Mouse (Mus musculus): ENCODE measurements around the gene Csrp2. TPM values are rescaled to one million over a fixed set of nuclear protein-coding genes. Genes with fewer than 3 reads are reported as not detected.
A peak's percentile ranks its signal among the peaks of the same experiment; 100 is the strongest.

Csrp2 gene
- polyA plus RNA-seq, 1 experiment from 2014 or later: 273 TPM

DNA sequence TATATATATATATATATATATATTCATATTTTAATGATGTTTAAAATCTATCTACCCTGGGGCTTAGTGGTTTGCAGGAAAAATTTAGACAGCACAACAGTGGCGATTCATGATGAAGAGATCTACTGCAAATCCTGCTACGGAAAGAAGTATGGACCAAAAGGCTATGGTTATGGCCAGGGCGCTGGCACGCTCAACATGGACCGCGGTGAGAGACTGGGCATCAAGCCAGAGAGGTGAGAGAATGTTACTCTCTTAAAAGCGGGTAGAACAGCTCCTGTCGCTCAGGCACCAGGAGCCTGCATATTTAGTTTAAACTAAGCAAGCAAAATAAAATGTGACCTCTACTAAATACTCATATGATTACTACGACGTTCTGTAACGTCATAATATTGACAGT, 15.5 kb downstream of the Csrp2 start:
- no peak overlapping the region for H3K4me2 ChIP-seq (replicated peaks)

DNA sequence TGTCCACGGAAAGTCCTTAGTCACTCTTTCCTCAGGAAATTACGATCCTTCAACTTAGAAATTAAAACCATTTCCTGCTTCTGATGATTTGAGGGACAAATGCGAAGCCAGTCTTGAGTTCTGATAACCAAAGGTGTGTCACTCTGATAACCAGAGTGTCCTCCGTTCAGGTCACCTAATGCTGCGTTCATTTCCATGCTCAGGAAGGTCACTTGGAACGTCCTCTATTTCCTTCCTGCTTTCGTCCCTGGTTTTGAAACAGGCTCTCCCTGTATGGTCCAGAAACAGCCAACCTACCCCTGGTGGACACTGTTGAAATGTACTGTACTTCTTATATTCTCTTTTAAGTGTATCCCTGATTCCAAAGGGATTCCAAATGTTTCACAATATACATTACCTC, 16.1 kb downstream of the Csrp2 start:
- Histone ChIP-seq H3K27me3 (replicated peaks) (no peaks in the 10 kb centered on the region), H3K36me3 (peaks cover 5% of the 10 kb centered on the region; the same call in 1 of the 2 replicates), H3K4me3 (replicated peaks) (no peak overlapping the region), H3K9me3 (no peaks in the 10 kb centered on the region), H3K4me1 (replicated peaks) (no peaks in the 10 kb centered on the region), H3K4me2 (replicated peaks) (no peak overlapping the region), H3K27ac (no peak overlapping the region), H3K9ac (no peak overlapping the region)
- no peak for ATAC-seq
- WGBS: 68% methylated on average over 7 of the region's 7 CpGs

More for the DNA sequence above, 15.5 kb downstream of the Csrp2 start:
- Histone ChIP-seq H3K27me3 (replicated peaks) (no peaks in the 10 kb centered on the region), H3K9me3 (no peaks in the 10 kb centered on the region), H3K27ac (no peak overlapping the region), H3K36me3 (peaks cover 4% of the 10 kb centered on the region; the same call in 1 of the 2 replicates), H3K9ac (no peak overlapping the region), H3K4me3 (replicated peaks) (no peak overlapping the region), H3K4me1 (replicated peaks) (no peaks in the 10 kb centered on the region)
- 84% methylated on average over 11 of the region's 11 CpGs for WGBS
- no peak for ATAC-seq

DNA sequence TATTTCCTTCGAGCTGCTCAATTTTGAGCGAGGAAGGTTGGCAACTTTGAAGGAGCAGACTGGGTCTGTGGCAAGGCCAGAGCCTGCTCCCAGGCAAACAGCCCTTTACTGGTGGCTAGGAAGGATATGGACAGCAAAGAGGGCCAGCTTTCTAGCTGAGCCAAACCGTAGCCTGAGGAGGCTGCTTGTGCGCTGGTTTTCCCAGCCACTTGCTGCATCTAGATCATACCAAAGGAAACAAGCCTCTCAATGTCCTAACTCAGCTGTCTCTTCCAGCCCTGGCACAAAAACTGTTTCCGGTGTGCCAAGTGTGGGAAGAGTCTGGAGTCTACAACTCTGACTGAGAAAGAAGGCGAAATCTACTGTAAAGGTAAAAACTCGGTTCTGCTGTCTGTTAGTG, 18.8 kb downstream of the Csrp2 start:
- Histone ChIP-seq H3K9ac (no peak overlapping the region), H3K4me1 (replicated peaks) (no peaks in the 10 kb centered on the region), H3K27ac (0 out of 2 replicates have a peak overlapping the region, but pooled peaks have one; percentile 9), H3K9me3 (no peaks in the 10 kb centered on the region), H3K27me3 (replicated peaks) (no peaks in the 10 kb centered on the region), H3K4me3 (replicated peaks) (no peak overlapping the region), H3K36me3 (peaks cover 10% of the 10 kb centered on the region; the same call in 1 of the 2 replicates), H3K4me2 (replicated peaks) (no peak overlapping the region)
- no peak for ATAC-seq
- WGBS: 91% methylated on average over 7 of the region's 7 CpGs

DNA sequence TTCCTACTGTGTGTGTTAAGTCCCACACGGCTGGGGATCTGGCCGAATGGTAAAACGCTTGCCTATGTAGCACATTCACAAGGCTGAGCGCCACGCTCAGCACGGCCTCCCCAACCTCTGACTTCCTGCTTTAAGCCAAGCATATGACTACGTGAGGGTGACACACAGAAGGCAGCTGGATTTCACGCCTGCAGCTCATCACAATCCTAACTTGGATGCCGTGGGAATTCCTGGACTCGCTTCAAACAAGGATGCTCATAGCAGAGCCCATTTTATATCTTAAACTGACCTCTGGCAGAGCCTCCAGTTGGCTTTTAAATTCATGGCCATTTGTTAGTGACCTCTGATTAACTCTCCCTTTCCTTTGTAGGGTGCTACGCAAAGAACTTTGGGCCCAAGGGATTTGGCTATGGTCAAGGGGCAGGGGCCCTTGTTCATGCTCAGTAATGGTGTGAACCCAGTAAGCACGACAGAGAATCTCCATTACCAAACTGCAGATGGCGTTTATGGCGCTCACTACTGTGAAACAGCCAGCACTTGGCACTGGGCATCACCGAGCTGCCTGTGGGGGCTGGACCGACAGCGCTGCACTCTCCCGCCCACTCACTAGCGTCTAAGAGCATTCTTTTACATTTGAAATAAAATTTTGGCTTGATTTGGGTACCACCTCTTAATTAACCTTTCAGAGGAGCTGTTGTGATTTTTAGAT, 19.4 kb downstream of the Csrp2 start:
- ATAC-seq: no peak

DNA sequence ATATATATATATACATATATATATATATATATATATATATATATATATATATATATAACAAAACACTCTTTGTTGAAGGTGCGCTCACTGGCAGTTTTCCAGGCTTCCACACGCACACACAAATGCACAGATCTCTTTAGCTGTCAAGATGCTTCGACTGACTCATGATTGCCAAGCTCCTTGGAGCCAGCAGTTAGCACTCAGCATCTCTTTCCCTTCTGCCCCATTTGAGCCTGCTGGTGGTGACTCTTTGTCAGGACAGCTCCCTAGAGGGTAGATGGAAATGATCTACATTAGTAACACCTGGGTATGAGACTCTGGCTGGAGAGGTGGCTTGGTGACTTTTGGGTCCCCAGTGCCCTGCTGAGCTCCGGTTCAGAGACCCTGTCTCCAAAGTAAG, 20.1 kb downstream of the Csrp2 start:
- WGBS: 66% methylated on average over 4 of the region's 4 CpGs
- no peaks in the 10 kb centered on the region for H3K27me3 ChIP-seq (replicated peaks)
- ATAC-seq: no peak
- no peak overlapping the region for H3K4me2 ChIP-seq (replicated peaks)
- H3K9me3 ChIP-seq: no peaks in the 10 kb centered on the region
- H3K4me1 ChIP-seq (replicated peaks): no peaks in the 10 kb centered on the region
- H3K9ac ChIP-seq: no peak overlapping the region
- peaks cover 13% of the 10 kb centered on the region; the same call in 1 of the 2 replicates for H3K36me3 ChIP-seq
- H3K4me3 ChIP-seq (replicated peaks): no peak overlapping the region
- H3K27ac ChIP-seq: no peak overlapping the region

More for the DNA sequence above, 19.4 kb downstream of the Csrp2 start:
- 82% methylated on average over 19 of the region's 19 CpGs for WGBS
- H3K27me3 ChIP-seq (replicated peaks): no peaks in the 10 kb centered on the region
- peaks cover 10% of the 10 kb centered on the region; the same call in 1 of the 2 replicates for H3K36me3 ChIP-seq
- H3K4me2 ChIP-seq (replicated peaks): no peak overlapping the region
- no peaks in the 10 kb centered on the region for H3K9me3 ChIP-seq
- H3K4me3 ChIP-seq (replicated peaks): no peak overlapping the region
- 0 out of 2 replicates have a peak overlapping the region, but pooled peaks have one; percentile 9 for H3K27ac ChIP-seq
- no peak overlapping the region for H3K9ac ChIP-seq
- H3K4me1 ChIP-seq (replicated peaks): no peaks in the 10 kb centered on the region

DNA sequence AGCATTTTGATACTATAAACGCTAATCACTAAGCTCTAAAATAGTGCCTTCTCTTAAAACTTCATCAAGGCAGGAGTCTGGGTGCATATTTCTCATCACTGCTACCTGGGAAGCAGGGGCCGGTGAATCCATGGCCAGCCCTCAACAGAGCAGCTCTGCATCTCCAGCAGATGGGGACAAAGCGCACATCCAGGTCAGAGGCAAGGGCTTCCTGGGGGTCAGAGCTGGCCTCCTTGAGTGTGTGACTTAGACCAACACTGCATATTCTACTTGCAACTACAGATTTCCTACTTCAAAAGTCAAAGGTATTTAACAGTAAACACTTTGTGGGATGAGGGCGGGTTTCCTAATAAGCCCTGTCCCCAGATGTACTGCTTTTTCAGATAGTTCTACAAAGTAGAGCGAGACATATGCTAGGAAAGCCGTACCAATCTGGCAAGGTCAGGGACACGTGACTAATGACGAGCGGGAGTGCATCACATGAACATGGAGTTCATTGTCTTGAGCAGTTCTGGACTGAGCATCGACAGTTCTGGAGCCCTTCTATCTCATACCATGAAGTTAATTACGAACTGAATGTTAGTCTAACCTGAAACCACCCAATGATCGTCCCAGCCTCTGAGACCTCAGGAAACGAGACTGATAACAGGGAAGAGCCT, 21.3 kb downstream of the Csrp2 start:
- Histone ChIP-seq H3K36me3 (peaks cover 16% of the 10 kb centered on the region; the same call in 1 of the 2 replicates), H3K27ac (no peak overlapping the region), H3K27me3 (replicated peaks) (no peaks in the 10 kb centered on the region), H3K9ac (no peak overlapping the region), H3K4me2 (replicated peaks) (no peak overlapping the region), H3K9me3 (no peaks in the 10 kb centered on the region), H3K4me1 (replicated peaks) (no peaks in the 10 kb centered on the region), H3K4me3 (replicated peaks) (no peak overlapping the region)
- no peak for ATAC-seq
- WGBS: 87% methylated on average over 13 of the region's 13 CpGs

DNA sequence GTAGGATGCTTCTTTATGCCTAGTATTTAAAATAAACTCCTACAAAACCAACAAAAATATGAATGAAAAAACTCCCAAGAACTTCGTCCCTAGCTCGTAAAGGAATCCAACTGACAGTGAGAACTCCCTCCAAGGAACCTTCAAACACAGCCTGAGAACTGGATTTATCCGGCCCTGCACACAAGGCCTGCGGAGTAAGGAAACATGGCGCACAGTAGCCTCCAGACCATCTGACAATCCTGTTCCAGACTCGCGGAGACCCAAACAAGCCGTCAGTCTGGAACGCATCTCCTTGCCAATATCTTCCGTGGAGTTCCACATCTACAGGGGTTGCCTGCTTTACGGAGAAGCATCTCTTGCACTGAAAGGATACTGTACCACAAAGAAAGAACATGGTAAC, 22.4 kb downstream of the Csrp2 start:
- H3K36me3 ChIP-seq: peaks cover 16% of the 10 kb centered on the region; the same call in 1 of the 2 replicates
- WGBS: 90% methylated on average over 11 of the region's 11 CpGs
- no peak for ATAC-seq

DNA sequence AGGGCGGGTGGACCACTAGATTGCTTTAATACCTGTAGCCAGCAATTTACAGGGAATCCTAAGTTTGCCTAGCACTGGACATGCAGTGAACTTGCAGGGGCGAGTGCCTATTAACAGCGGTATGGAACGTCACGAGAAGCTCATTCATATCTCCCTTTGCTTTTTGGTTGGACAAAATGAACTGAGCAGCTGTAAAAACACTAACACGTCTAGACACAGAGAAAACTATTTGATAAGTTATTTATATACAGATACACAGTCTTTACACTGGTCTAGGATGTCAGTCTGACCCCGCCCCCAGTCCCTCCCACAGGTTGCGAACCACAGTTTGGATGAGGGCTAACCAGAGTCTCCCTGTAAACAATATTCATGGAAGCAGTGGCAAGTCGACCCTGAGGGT, 23.2 kb downstream of the Csrp2 start:
- H3K9ac ChIP-seq: no peak overlapping the region
- H3K4me3 ChIP-seq (replicated peaks): no peak overlapping the region
- no peak for ATAC-seq
- peaks cover 21% of the 10 kb centered on the region; the same call in 1 of the 2 replicates for H3K36me3 ChIP-seq
- 83% methylated on average over 9 of the region's 9 CpGs for WGBS
- no peak overlapping the region for H3K4me2 ChIP-seq (replicated peaks)
- no peaks in the 10 kb centered on the region for H3K4me1 ChIP-seq (replicated peaks)
- no peaks in the 10 kb centered on the region for H3K27me3 ChIP-seq (replicated peaks)
- H3K27ac ChIP-seq: no peak overlapping the region
- no peaks in the 10 kb centered on the region for H3K9me3 ChIP-seq

More for the DNA sequence above, 22.4 kb downstream of the Csrp2 start:
- no peak overlapping the region for H3K4me2 ChIP-seq (replicated peaks)
- H3K9me3 ChIP-seq: no peaks in the 10 kb centered on the region
- H3K27me3 ChIP-seq (replicated peaks): no peaks in the 10 kb centered on the region
- no peak overlapping the region for H3K9ac ChIP-seq
- H3K4me1 ChIP-seq (replicated peaks): no peaks in the 10 kb centered on the region
- H3K4me3 ChIP-seq (replicated peaks): no peak overlapping the region
- H3K27ac ChIP-seq: no peak overlapping the region

DNA sequence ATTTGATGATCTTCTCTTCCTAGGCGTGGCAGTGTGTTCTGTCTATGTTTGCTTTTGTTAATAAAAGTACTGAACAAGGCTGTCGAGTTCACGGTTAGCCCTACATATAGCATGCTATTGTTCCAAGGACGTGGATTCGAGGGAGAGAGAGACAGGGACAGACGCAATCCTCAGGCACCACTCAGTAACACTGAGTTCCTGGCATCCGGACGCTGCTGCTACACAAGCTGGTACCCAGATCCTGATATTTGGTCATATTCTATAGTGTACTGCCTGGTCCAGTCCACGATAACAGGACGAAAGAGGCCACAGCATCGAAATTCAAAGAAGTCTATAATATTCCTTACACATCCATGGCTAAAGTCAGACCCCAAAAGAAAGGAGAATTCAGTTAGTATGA, 24.6 kb downstream of the Csrp2 start:
- no peak for ATAC-seq
- Histone ChIP-seq H3K27ac (no peak overlapping the region), H3K9me3 (no peaks in the 10 kb centered on the region), H3K9ac (no peak overlapping the region), H3K4me3 (replicated peaks) (no peak overlapping the region), H3K27me3 (replicated peaks) (no peaks in the 10 kb centered on the region), H3K4me1 (replicated peaks) (no peaks in the 10 kb centered on the region), H3K4me2 (replicated peaks) (no peak overlapping the region), H3K36me3 (peaks cover 16% of the 10 kb centered on the region; the same call in 1 of the 2 replicates)
- WGBS: 89% methylated on average over 11 of the region's 11 CpGs

DNA sequence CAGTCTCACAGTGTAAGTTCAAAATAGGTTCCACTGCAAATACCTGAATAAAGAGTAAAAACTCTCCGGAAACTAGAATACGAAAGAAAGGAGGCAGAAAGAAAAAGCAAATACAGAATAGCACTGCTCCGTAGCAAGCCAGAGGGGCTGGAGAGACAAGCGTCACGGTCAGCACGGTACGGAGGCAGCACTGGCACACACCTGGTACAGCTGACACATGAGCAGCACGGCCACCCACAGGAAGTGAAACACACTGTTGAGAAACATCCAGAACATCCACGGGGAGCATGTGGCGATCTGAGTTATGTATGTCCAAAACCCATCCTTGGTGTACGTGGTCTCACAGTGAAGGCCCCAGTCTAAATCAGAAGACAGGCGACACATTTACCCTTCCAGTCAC, 26.4 kb downstream of the Csrp2 start:
- Histone ChIP-seq H3K36me3 (peaks cover 13% of the 10 kb centered on the region; the same call in 1 of the 2 replicates), H3K27me3 (replicated peaks) (no peaks in the 10 kb centered on the region), H3K4me2 (replicated peaks) (no peak overlapping the region), H3K4me1 (replicated peaks) (no peaks in the 10 kb centered on the region), H3K9me3 (no peaks in the 10 kb centered on the region), H3K27ac (no peak overlapping the region), H3K9ac (no peak overlapping the region), H3K4me3 (replicated peaks) (no peak overlapping the region)
- ATAC-seq: no peak
- WGBS: 75% methylated on average over 12 of the region's 12 CpGs

DNA sequence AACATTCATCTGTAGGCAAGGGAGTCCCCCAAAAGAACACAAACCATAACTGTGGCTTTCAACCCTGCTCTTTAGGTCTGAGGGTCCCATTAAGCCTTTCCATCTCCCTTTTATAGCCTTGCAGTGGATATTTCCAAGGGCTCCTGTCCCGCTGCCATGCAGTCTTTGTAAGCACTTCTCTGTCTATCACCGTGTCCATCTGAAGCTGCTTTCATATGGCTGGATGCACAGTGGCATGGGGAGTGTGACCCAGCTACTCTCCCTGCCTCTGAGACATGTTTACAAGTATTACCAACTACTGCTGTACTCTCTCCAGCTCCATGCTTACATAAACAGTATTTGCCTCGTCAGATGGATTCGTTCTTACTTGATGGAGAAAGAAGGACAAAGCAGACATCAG, 28.0 kb downstream of the Csrp2 start:
- 75% methylated on average over 4 of the region's 4 CpGs for WGBS
- Histone ChIP-seq H3K27ac (no peak overlapping the region), H3K9me3 (no peaks in the 10 kb centered on the region), H3K4me2 (replicated peaks) (no peak overlapping the region), H3K4me1 (replicated peaks) (no peaks in the 10 kb centered on the region), H3K27me3 (replicated peaks) (no peaks in the 10 kb centered on the region), H3K36me3 (peaks cover 11% of the 10 kb centered on the region; the same call in 1 of the 2 replicates), H3K9ac (no peak overlapping the region), H3K4me3 (replicated peaks) (no peak overlapping the region)
- ATAC-seq: no peak

DNA sequence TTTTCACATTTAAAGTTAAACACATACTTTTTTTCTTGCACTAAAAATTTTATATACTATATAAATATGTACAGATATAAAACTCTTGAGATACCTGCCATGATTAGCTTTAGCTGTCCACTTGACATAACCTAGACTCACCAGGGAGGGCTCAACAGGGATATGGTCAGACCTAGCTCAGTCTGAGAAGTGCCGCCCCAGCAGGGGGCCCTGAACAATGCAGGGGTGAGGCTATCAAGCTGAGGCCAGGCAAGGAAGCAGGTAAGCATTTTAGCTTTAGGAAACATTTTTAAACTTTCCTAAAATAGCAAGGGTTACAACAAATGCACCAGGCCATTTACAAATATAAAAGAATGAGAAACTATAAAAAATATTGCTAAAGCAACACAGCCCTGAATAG, 31.5 kb downstream of the Csrp2 start:
- Histone ChIP-seq H3K9me3 (no peaks in the 10 kb centered on the region), H3K36me3 (0 out of 2 replicates have a peak, but pooled peaks cover 5% of the 10 kb centered on the region), H3K9ac (no peak overlapping the region), H3K27ac (no peak overlapping the region), H3K4me3 (replicated peaks) (no peak overlapping the region), H3K27me3 (replicated peaks) (no peaks in the 10 kb centered on the region), H3K4me1 (replicated peaks) (no peaks in the 10 kb centered on the region), H3K4me2 (replicated peaks) (no peak overlapping the region)
- ATAC-seq: no peak
- 93% methylated on average over 1 of the region's 1 CpGs for WGBS

Measured in intestine, embryonic 15.5 days (tissue).